Mouse (Mus musculus): ENCODE data around the gene Hist1h2ah. TPM values are rescaled to one million over a fixed set of nuclear protein-coding genes. Genes with fewer than 3 reads are reported as not detected.
"Not testable (repeated sequence)": the region's sequence is repeated elsewhere in the genome, so short reads cannot be mapped to it uniquely, and the experiment has no call there.

Gene Hist1h2ah
- polyA plus RNA-seq, 1 experiment from 2014 or later, result 2.8 TPM

GRCm38 (mm10) chr13:22044432-22045155 lies 9.2 kb upstream of the Hist1h2ah start:
- H3K4me1 ChIP-seq, result peaks cover 19% of the 10 kb centered on the region
- ATAC-seq (ENCODE audit: insufficient number of reproducible peaks, low FRiP score, low TSS enrichment, low read depth), result no peak
- H3K4me2 ChIP-seq (replicated peaks), result peak overlapping the region; percentile 60; the same call in 1 of the 2 replicates
- H3K9me3 ChIP-seq (replicated peaks), result no peaks in the 10 kb centered on the region
- H3K27ac ChIP-seq (replicated peaks), result no peak overlapping the region
- H3K4me3 ChIP-seq (replicated peaks), result no peak overlapping the region
- H3K36me3 ChIP-seq, result no peaks in the 10 kb centered on the region
- H3K9ac ChIP-seq, result no peak overlapping the region
- 76% methylated on average over 6 of the region's 6 CpGs for WGBS
- H3K27me3 ChIP-seq, result no peaks in the 10 kb centered on the region

GRCm38 (mm10) chr13:22043503-22044431 lies 8.4 kb upstream of the Hist1h2ah start:
- Histone ChIP-seq H3K4me3 (replicated peaks) (peak overlapping the region; percentile 39), H3K4me1 (peaks cover 19% of the 10 kb centered on the region), H3K9ac (0 out of 2 replicates have a peak overlapping the region, but pooled peaks have one; percentile 9), H3K27me3 (no peaks in the 10 kb centered on the region), H3K9me3 (replicated peaks) (no peaks in the 10 kb centered on the region), H3K27ac (replicated peaks) (peak overlapping the region; percentile 87), H3K36me3 (no peaks in the 10 kb centered on the region), H3K4me2 (replicated peaks) (peak overlapping the region; percentile 60)
- no peak for ATAC-seq (ENCODE audit: insufficient number of reproducible peaks, low FRiP score, low TSS enrichment, low read depth)
- WGBS, result under 1% methylated on average over 12 of the region's 14 CpGs

- WGBS, result under 1% methylated on average over 42 of the region's 80 CpGs
- peak within 1 kb of the TSS; percentile 31; the same call in 1 of the 2 replicates for H3K9ac ChIP-seq
- H3K9me3 ChIP-seq (replicated peaks); H3K27me3 ChIP-seq; H3K36me3 ChIP-seq: not testable (repeated sequence)
- peak within 1 kb of the TSS; percentile 60 for H3K4me2 ChIP-seq (replicated peaks)
- peak within 1 kb of the TSS; percentile 39 for H3K4me3 ChIP-seq (replicated peaks)
- peak; percentile 90 for ATAC-seq (ENCODE audit: insufficient number of reproducible peaks, low FRiP score, low TSS enrichment, low read depth)
- H3K27ac ChIP-seq (replicated peaks), result peak within 1 kb of the TSS; percentile 94
- peaks cover 19% of the 10 kb centered on the region for H3K4me1 ChIP-seq
Measured at GRCm38 (mm10) chr13:22042568-22043502, 7.5 kb upstream of the Hist1h2ah start, which contains the start of the genes Hist1h2ag and Hist1h2bj. TSS of gene Hist1h2ag (minus strand) at chr13:22042944. TSS of gene Hist1h2bj (plus strand) at chr13:22043214.

GRCm38 (mm10) chr13:22041651-22042567 lies 6.5 kb upstream of the Hist1h2ah start:
- Histone ChIP-seq H3K4me1 (peaks cover 19% of the 10 kb centered on the region), H3K9ac (peak overlapping the region; percentile 31; the same call in 1 of the 2 replicates), H3K4me3 (replicated peaks) (peak overlapping the region; percentile 38), H3K4me2 (replicated peaks) (peak overlapping the region; percentile 60), H3K27ac (replicated peaks) (peak overlapping the region; percentile 94), H3K36me3 (no peaks in the 10 kb centered on the region), H3K27me3 (no peaks in the 10 kb centered on the region), H3K9me3 (replicated peaks) (no peaks in the 10 kb centered on the region)
- 2% methylated on average over 13 of the region's 13 CpGs for WGBS
- ATAC-seq (ENCODE audit: insufficient number of reproducible peaks, low FRiP score, low TSS enrichment, low read depth), result no peak

- Histone ChIP-seq H3K4me2 (replicated peaks) (peak within 1 kb of the TSS; percentile 60), H3K4me3 (replicated peaks) (peak within 1 kb of the TSS; percentile 48), H3K9ac (peak within 1 kb of the TSS; percentile 54), H3K4me1 (peaks cover 26% of the 10 kb centered on the region), H3K27ac (replicated peaks) (peak within 1 kb of the TSS; percentile 94)
- not testable (repeated sequence) for H3K36me3 ChIP-seq; H3K9me3 ChIP-seq (replicated peaks); H3K27me3 ChIP-seq
- WGBS, result 0% methylated on average over 25 of the region's 27 CpGs
- ATAC-seq (ENCODE audit: insufficient number of reproducible peaks, low FRiP score, low TSS enrichment, low read depth), result peak; percentile 72
Measured at GRCm38 (mm10) chr13:22041142-22041536, 5.8 kb upstream of the Hist1h2ah start, which contains the start of gene Hist1h4i. TSS of gene Hist1h4i (minus strand) at chr13:22041362.

GRCm38 (mm10) chr13:22040464-22041141 lies 5.2 kb upstream of the Hist1h2ah start:
- H3K27me3 ChIP-seq, result no peaks in the 10 kb centered on the region
- peak; percentile 3; the same call in 1 of the 2 replicates for ATAC-seq (ENCODE audit: insufficient number of reproducible peaks, low FRiP score, low TSS enrichment, low read depth)
- WGBS, result under 1% methylated on average over 23 of the region's 24 CpGs
- H3K4me1 ChIP-seq, result peaks cover 27% of the 10 kb centered on the region
- H3K27ac ChIP-seq (replicated peaks), result peak overlapping the region; percentile 94
- H3K9ac ChIP-seq, result peak overlapping the region; percentile 54
- peak overlapping the region; percentile 48 for H3K4me3 ChIP-seq (replicated peaks)
- peak overlapping the region; percentile 60 for H3K4me2 ChIP-seq (replicated peaks)
- H3K36me3 ChIP-seq, result no peaks in the 10 kb centered on the region
- no peaks in the 10 kb centered on the region for H3K9me3 ChIP-seq (replicated peaks)

- Histone ChIP-seq H3K36me3 (no peaks in the 10 kb centered on the region), H3K4me2 (replicated peaks) (peak overlapping the region; percentile 60), H3K9me3 (replicated peaks) (no peaks in the 10 kb centered on the region), H3K9ac (peak overlapping the region; percentile 54; the same call in 1 of the 2 replicates), H3K27ac (replicated peaks) (peak overlapping the region; percentile 94), H3K4me1 (peaks cover 27% of the 10 kb centered on the region), H3K4me3 (replicated peaks) (peak overlapping the region; percentile 48), H3K27me3 (no peaks in the 10 kb centered on the region)
- no peak for ATAC-seq (ENCODE audit: insufficient number of reproducible peaks, low FRiP score, low TSS enrichment, low read depth)
- WGBS, result 8% methylated on average over 2 of the region's 2 CpGs
Measured at GRCm38 (mm10) chr13:22039951-22040463, 4.6 kb upstream of the Hist1h2ah start.

- Histone ChIP-seq H3K27ac (replicated peaks) (0 out of 2 replicates have a peak overlapping the region, but pooled peaks have one; percentile 94), H3K27me3 (no peaks in the 10 kb centered on the region), H3K36me3 (no peaks in the 10 kb centered on the region), H3K4me2 (replicated peaks) (peak overlapping the region; percentile 60; the same call in 1 of the 2 replicates), H3K4me3 (replicated peaks) (no peak overlapping the region), H3K4me1 (peaks cover 32% of the 10 kb centered on the region), H3K9ac (no peak overlapping the region), H3K9me3 (replicated peaks) (no peaks in the 10 kb centered on the region)
- WGBS, result 49% methylated on average over 5 of the region's 5 CpGs
- no peak for ATAC-seq (ENCODE audit: insufficient number of reproducible peaks, low FRiP score, low TSS enrichment, low read depth)
Measured at GRCm38 (mm10) chr13:22039364-22039763, 4.0 kb upstream of the Hist1h2ah start.

GRCm38 (mm10) chr13:22037415-22037814 lies 2.0 kb upstream of the Hist1h2ah start:
- no peaks in the 10 kb centered on the region for H3K36me3 ChIP-seq
- peaks cover 29% of the 10 kb centered on the region for H3K4me1 ChIP-seq
- H3K9me3 ChIP-seq (replicated peaks), result no peaks in the 10 kb centered on the region
- H3K4me3 ChIP-seq (replicated peaks), result no peak overlapping the region
- no peak overlapping the region; the same call in 1 of the 2 replicates for H3K27ac ChIP-seq (replicated peaks)
- H3K9ac ChIP-seq, result no peak overlapping the region
- no peak for ATAC-seq (ENCODE audit: insufficient number of reproducible peaks, low FRiP score, low TSS enrichment, low read depth)
- WGBS, result 47% methylated on average over 2 of the region's 2 CpGs
- no peaks in the 10 kb centered on the region for H3K27me3 ChIP-seq
- no peak overlapping the region for H3K4me2 ChIP-seq (replicated peaks)
